Mouse (Mus musculus): Measurements from ENCODE around the gene Svip. TPM values are rescaled to one million over a fixed set of nuclear protein-coding genes. Genes with fewer than 3 reads are reported as not detected.

Gene Svip
- 34.3 and 38.0 TPM in 2 replicates for polyA plus RNA-seq (2012; ENCODE audit: low replicate concordance)

DNA sequence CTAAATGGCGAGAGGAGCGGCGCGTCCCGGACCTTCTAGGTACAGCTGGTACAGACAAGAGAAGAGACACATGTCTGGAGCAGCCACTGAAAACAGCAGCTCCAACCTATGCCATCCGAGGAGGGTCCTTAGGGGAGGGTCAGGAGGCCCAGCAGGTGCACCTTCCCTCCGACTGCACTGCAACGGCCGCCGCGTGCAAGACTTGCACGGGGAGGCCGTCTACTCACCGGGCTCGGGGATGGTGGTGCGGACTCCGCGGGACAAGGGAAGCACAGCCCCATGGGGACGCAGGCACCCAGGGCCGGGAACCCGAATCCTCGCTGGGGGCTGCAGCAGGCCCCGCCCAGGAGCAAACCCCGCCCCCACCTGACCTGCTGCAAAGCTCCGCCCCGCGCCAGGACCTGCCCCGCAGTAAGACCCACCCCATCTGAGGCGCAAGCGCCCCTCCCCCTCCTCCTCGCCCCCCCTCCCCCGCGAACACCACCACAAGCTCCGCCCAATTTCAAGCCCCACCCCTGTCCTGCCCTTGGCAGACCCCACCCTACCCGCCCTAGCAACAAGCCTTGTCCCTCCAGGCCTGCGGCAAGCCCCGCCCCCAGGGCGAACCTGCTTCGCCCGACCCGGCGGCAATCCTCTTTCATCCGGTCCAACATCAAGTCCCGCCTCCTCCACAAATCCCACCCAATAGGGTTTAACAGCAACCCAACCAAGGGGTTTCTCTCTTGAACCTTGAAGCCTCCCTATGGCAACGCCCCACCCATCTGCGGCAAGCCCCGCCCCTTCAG lies at the start of gene Svip:
Svip (minus strand) TSS at position 508 of the 785 bp plus-strand sequence.

DNA sequence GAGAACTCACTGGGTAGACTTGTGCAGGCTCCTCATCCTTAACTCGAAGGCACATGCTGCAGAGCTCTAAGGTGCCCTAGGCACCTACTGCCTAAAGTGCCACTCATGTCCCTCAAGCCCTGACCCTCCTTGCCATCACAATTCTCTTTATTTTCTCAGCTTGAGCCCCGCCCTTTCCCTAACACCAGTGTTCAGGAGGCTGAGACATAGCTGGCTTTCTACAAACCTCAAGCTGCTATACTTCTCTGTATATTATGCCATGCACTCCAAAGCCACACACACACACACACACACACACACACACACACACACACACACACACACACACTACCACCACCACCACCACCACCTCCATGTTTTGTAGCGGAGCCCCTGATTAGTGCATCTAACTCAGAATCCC lies 9.8 kb upstream of the Svip start, which contains the start of gene 1700015G11Rik:
1700015G11Rik (minus strand) TSS at position 101 of the 400 bp plus-strand sequence.

Other genes starting within 250 kb of the Svip start
- 0.61 and 3.9 TPM in 2 replicates for gene Gas2, start 144.0 kb downstream of the Svip start, polyA plus RNA-seq (2012; ENCODE audit: low replicate concordance)
- gene Fancf, start 143.8 kb downstream of the Svip start, polyA plus RNA-seq (2012; ENCODE audit: low replicate concordance) = 9.0 and 12.8 TPM in 2 replicates
- not detected in 2 replicates for gene 1700015G11Rik, start 9.7 kb upstream of the Svip start, polyA plus RNA-seq (2012; ENCODE audit: low replicate concordance)